Mouse (Mus musculus): ENCODE data around the gene Cd52. TPM values are rescaled to one million over a fixed set of nuclear protein-coding genes. Genes with fewer than 3 reads are reported as not detected.

Gene Cd52
- polyA plus RNA-seq, 1 experiment from 2014 or later: 4.5 TPM

DNA sequence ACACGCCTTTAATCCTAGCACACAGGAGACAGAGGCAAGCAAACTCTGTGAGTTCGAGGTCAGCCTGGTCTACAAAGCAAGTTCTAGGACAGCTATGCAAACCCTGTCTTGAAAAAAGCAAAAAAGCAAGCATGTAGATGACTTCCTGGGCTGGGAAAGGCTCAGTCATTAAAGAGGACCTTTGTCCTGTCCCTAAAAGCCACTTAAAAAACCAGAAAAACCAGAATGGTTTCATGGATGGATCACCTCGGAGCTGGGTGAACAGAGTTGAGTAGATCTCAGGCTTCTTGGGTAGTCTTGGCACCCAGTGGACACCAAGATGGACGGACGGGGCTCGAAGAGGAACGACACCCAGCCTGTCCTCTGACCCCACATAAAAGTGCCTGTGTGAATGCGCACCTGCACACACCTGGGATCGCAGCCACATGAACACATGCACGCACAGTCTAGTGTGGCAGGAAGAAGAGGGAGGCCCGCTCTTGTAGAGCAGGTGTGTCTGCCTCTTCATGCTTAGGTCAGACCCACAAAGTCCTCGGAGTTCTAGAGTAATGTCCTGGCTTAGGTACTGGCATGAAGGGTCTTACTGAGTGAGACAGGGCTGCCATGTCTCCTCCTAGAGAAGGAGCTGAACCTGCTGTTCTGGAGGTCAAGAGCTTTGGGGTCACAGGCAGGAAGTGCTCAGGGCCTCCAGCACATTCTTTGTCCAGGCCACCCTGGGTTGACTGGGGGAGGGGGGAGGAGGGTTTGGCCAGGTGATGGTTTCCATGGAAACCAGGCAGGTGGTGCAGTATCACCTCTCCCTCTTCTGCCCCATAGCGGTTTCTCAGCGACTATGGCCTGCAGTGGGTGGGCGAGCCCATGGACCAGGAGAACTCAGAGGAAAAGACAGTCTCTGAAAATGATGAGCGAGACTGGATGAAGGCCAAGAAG is 20.6 kb upstream of the Cd52 start:
- no peaks in the 10 kb centered on the region for H3K9me3 ChIP-seq (ENCODE audit: control insufficient read depth, low read length)
- H3K27me3 ChIP-seq (ENCODE audit: control insufficient read depth, insufficient read depth, low read length): no peaks in the 10 kb centered on the region
- no peak overlapping the region for H3K27ac ChIP-seq (replicated peaks; ENCODE audit: low read depth, low read length)
- no peak for ATAC-seq (ENCODE audit: low FRiP score, low TSS enrichment)
- H3K36me3 ChIP-seq (ENCODE audit: control insufficient read depth, insufficient read depth, low read length): no peaks in the 10 kb centered on the region
- H3K4me3 ChIP-seq (replicated peaks; ENCODE audit: low read depth, low read length): no peak overlapping the region
- H3K4me1 ChIP-seq (ENCODE audit: control insufficient read depth, insufficient read depth, low read length): peaks cover 9% of the 10 kb centered on the region; the same call in 1 of the 2 replicates
- 90% methylated on average over 16 of the region's 16 CpGs for WGBS
- H3K9ac ChIP-seq (replicated peaks; ENCODE audit: low read length): no peak overlapping the region
- H3K4me2 ChIP-seq (ENCODE audit: low read length): no peak overlapping the region
- DNase-seq: no peak

DNA sequence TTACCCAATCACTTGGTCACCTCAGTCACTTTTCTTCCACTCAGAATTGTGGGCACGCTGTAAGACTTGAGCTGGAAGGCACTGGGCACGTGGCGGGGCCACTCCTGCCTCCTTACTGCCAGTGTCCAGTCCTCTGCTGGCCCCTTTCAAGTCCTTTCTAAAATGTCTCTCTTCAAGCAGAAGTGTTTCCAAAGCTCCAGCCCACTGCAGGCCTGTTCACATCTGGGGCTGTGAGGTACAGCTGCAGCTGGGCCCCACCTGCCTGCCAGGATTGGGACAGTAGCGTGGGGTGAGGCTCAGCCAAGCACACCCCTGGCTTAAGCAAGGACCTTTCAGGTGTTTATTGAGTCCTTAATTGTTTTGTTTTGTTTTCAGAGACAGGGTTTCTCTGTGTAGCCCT is 19.2 kb upstream of the Cd52 start:
- DNase-seq (no peak), ATAC-seq (ENCODE audit: low FRiP score, low TSS enrichment) (no peak)
- H3K36me3 ChIP-seq (ENCODE audit: control insufficient read depth, insufficient read depth, low read length): no peaks in the 10 kb centered on the region
- H3K4me1 ChIP-seq (ENCODE audit: control insufficient read depth, insufficient read depth, low read length): peaks cover 9% of the 10 kb centered on the region; the same call in 1 of the 2 replicates
- no peaks in the 10 kb centered on the region for H3K9me3 ChIP-seq (ENCODE audit: control insufficient read depth, low read length)
- no peak overlapping the region for H3K27ac ChIP-seq (replicated peaks; ENCODE audit: low read depth, low read length)
- 89% methylated on average over 4 of the region's 4 CpGs for WGBS
- H3K9ac ChIP-seq (replicated peaks; ENCODE audit: low read length): no peak overlapping the region
- H3K4me2 ChIP-seq (ENCODE audit: low read length): no peak overlapping the region
- H3K4me3 ChIP-seq (replicated peaks; ENCODE audit: low read depth, low read length): no peak overlapping the region
- no peaks in the 10 kb centered on the region for H3K27me3 ChIP-seq (ENCODE audit: control insufficient read depth, insufficient read depth, low read length)

GRCm38 (mm10) chr4:134113356-134113994 is 18.6 kb upstream of the Cd52 start:
- no peaks in the 10 kb centered on the region for H3K36me3 ChIP-seq (ENCODE audit: control insufficient read depth, insufficient read depth, low read length)
- no peak overlapping the region for H3K4me2 ChIP-seq (ENCODE audit: low read length)
- ATAC-seq (ENCODE audit: low FRiP score, low TSS enrichment) (no peak), DNase-seq (peak; percentile 66)
- H3K9ac ChIP-seq (replicated peaks; ENCODE audit: low read length): peak overlapping the region; percentile 29
- H3K4me1 ChIP-seq (ENCODE audit: control insufficient read depth, insufficient read depth, low read length): peaks cover 9% of the 10 kb centered on the region; the same call in 1 of the 2 replicates
- H3K4me3 ChIP-seq (replicated peaks; ENCODE audit: low read depth, low read length): no peak overlapping the region
- no peaks in the 10 kb centered on the region for H3K9me3 ChIP-seq (ENCODE audit: control insufficient read depth, low read length)
- no peaks in the 10 kb centered on the region for H3K27me3 ChIP-seq (ENCODE audit: control insufficient read depth, insufficient read depth, low read length)
- peak overlapping the region; percentile 52; the same call in 1 of the 2 replicates for H3K27ac ChIP-seq (replicated peaks; ENCODE audit: low read depth, low read length)
- WGBS: 43% methylated on average over 10 of the region's 10 CpGs

DNA sequence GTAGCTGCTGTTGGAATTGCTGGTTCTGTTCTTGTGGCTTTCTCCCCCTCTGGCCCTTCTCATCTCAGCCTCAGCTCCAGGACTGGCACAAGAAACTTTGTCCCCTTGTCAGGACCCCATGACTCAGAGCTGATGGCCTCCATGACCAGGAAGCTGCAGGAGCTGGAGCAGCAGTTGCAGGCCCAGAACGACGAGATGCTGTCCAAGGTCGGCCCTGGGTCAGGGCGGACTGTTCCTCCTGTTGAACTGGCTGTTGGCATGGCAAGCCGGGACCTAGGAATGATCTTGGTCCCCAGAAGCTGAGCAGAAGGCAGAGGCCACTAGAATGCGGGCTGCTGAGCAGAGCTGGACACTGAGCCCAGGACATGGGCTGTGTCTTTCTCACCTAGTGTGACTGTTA is 17.5 kb upstream of the Cd52 start:
- no peak for ATAC-seq (ENCODE audit: low FRiP score, low TSS enrichment)
- peaks cover 9% of the 10 kb centered on the region; the same call in 1 of the 2 replicates for H3K4me1 ChIP-seq (ENCODE audit: control insufficient read depth, insufficient read depth, low read length)
- H3K27ac ChIP-seq (replicated peaks; ENCODE audit: low read depth, low read length): no peak overlapping the region
- no peak overlapping the region for H3K4me2 ChIP-seq (ENCODE audit: low read length)
- H3K9ac ChIP-seq (replicated peaks; ENCODE audit: low read length): no peak overlapping the region
- H3K27me3 ChIP-seq (ENCODE audit: control insufficient read depth, insufficient read depth, low read length): no peaks in the 10 kb centered on the region
- 93% methylated on average over 6 of the region's 6 CpGs for WGBS
- no peak for DNase-seq
- no peaks in the 10 kb centered on the region for H3K36me3 ChIP-seq (ENCODE audit: control insufficient read depth, insufficient read depth, low read length)
- H3K9me3 ChIP-seq (ENCODE audit: control insufficient read depth, low read length): no peaks in the 10 kb centered on the region
- no peak overlapping the region for H3K4me3 ChIP-seq (replicated peaks; ENCODE audit: low read depth, low read length)

GRCm38 (mm10) chr4:134110653-134111052 is 15.8 kb upstream of the Cd52 start:
- DNase-seq: no peak
- ATAC-seq (ENCODE audit: low FRiP score, low TSS enrichment): no peak
- Histone ChIP-seq H3K4me3 (replicated peaks; ENCODE audit: low read depth, low read length) (no peak overlapping the region), H3K27ac (replicated peaks; ENCODE audit: low read depth, low read length) (no peak overlapping the region), H3K4me1 (ENCODE audit: control insufficient read depth, insufficient read depth, low read length) (peaks cover 9% of the 10 kb centered on the region; the same call in 1 of the 2 replicates), H3K9ac (replicated peaks; ENCODE audit: low read length) (no peak overlapping the region), H3K4me2 (ENCODE audit: low read length) (no peak overlapping the region), H3K27me3 (ENCODE audit: control insufficient read depth, insufficient read depth, low read length) (no peaks in the 10 kb centered on the region), H3K36me3 (ENCODE audit: control insufficient read depth, insufficient read depth, low read length) (no peaks in the 10 kb centered on the region), H3K9me3 (ENCODE audit: control insufficient read depth, low read length) (no peaks in the 10 kb centered on the region)
- 67% methylated on average over 3 of the region's 3 CpGs for WGBS

DNA sequence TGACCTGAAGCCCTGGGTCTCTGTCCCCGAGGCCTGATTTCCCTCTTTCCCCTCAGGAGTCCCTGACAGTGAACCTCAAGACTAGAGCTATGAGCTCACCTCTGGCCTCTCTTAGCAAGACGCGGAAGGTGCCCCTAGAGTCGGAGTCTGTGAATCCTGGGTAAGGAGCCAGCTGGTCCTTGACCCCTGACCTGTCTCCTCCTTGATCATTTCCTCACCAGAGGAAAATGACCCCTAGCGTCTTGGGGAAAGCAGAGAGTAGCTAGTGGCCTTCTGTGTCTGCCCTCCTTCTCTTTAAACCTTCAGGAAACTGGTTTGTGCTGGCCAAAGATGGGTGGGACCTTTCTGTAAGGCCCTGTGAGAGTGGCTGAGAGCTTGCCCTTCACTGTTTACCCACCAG is 13.3 kb upstream of the Cd52 start:
- DNase-seq: no peak
- 75% methylated on average over 5 of the region's 5 CpGs for WGBS
- Histone ChIP-seq H3K27ac (replicated peaks; ENCODE audit: low read depth, low read length) (no peak overlapping the region), H3K4me3 (replicated peaks; ENCODE audit: low read depth, low read length) (no peak overlapping the region), H3K9ac (replicated peaks; ENCODE audit: low read length) (no peak overlapping the region), H3K4me2 (ENCODE audit: low read length) (no peak overlapping the region), H3K9me3 (ENCODE audit: control insufficient read depth, low read length) (no peaks in the 10 kb centered on the region), H3K36me3 (ENCODE audit: control insufficient read depth, insufficient read depth, low read length) (no peaks in the 10 kb centered on the region), H3K4me1 (ENCODE audit: control insufficient read depth, insufficient read depth, low read length) (peaks cover 3% of the 10 kb centered on the region; the same call in 1 of the 2 replicates), H3K27me3 (ENCODE audit: control insufficient read depth, insufficient read depth, low read length) (no peaks in the 10 kb centered on the region)
- no peak for ATAC-seq (ENCODE audit: low FRiP score, low TSS enrichment)

GRCm38 (mm10) chr4:134107730-134108129 is 12.8 kb upstream of the Cd52 start:
- Histone ChIP-seq H3K9ac (replicated peaks; ENCODE audit: low read length) (no peak overlapping the region), H3K4me2 (ENCODE audit: low read length) (no peak overlapping the region), H3K9me3 (ENCODE audit: control insufficient read depth, low read length) (no peaks in the 10 kb centered on the region), H3K36me3 (ENCODE audit: control insufficient read depth, insufficient read depth, low read length) (no peaks in the 10 kb centered on the region), H3K4me1 (ENCODE audit: control insufficient read depth, insufficient read depth, low read length) (no peaks in the 10 kb centered on the region), H3K27me3 (ENCODE audit: control insufficient read depth, insufficient read depth, low read length) (no peaks in the 10 kb centered on the region), H3K27ac (replicated peaks; ENCODE audit: low read depth, low read length) (no peak overlapping the region), H3K4me3 (replicated peaks; ENCODE audit: low read depth, low read length) (no peak overlapping the region)
- no peak for ATAC-seq (ENCODE audit: low FRiP score, low TSS enrichment)
- no peak for DNase-seq
- 91% methylated on average over 7 of the region's 7 CpGs for WGBS

GRCm38 (mm10) chr4:134106105-134106504 is 11.2 kb upstream of the Cd52 start:
- ATAC-seq (ENCODE audit: low FRiP score, low TSS enrichment) (no peak), DNase-seq (no peak)
- H3K4me2 ChIP-seq (ENCODE audit: low read length): no peak overlapping the region
- H3K4me1 ChIP-seq (ENCODE audit: control insufficient read depth, insufficient read depth, low read length): no peaks in the 10 kb centered on the region
- WGBS: 83% methylated on average over 7 of the region's 7 CpGs
- no peak overlapping the region for H3K9ac ChIP-seq (replicated peaks; ENCODE audit: low read length)
- H3K27me3 ChIP-seq (ENCODE audit: control insufficient read depth, insufficient read depth, low read length): no peaks in the 10 kb centered on the region
- H3K27ac ChIP-seq (replicated peaks; ENCODE audit: low read depth, low read length): no peak overlapping the region
- H3K9me3 ChIP-seq (ENCODE audit: control insufficient read depth, low read length): no peaks in the 10 kb centered on the region
- no peak overlapping the region for H3K4me3 ChIP-seq (replicated peaks; ENCODE audit: low read depth, low read length)
- no peaks in the 10 kb centered on the region for H3K36me3 ChIP-seq (ENCODE audit: control insufficient read depth, insufficient read depth, low read length)

Measured in midbrain, embryonic 14.5 days (tissue).